Comparison of ENCODE assay signal across 18 mouse cellular contexts in genomic region chr1:77444648-77445047, GRCm38 (mm10).
DNase-seq lines count a peak whose midpoint lies in the region; ATAC-seq and TF ChIP-seq lines count a peak whose summit lies in the region.
"Had no signal": no experiment of that assay in that cellular context is flagged by ENCODE, and none has a peak within 500 bp of the region (broad histone marks: within the 10 kb centered on the region; RNA-seq: fewer than 3 reads in every experiment).

No protein-coding gene starts in this region.

- WGBS in hindbrain, embryonic 13.5 days, result 72% methylated on average over 9 of the region's 9 CpGs
- 43% methylated on average over 9 of the region's 9 CpGs for WGBS in hindbrain, postnatal 0 days
- WGBS in midbrain, embryonic 15.5 days, result 67% methylated on average over 9 of the region's 9 CpGs
- 85% methylated on average over 9 of the region's 9 CpGs for WGBS in midbrain, embryonic 10.5 days
- WGBS in forebrain, embryonic 15.5 days, result 50% methylated on average over 9 of the region's 9 CpGs
- 73% methylated on average over 9 of the region's 9 CpGs for WGBS in stomach, embryonic 16.5 days

- no peaks in the 10 kb centered on the region for H3K9me3 ChIP-seq in hindbrain, embryonic 13.5 days
- H3K9me3 ChIP-seq in hindbrain, postnatal 0 days (ENCODE audit: low read length), result no peaks in the 10 kb centered on the region
- no peaks in the 10 kb centered on the region for H3K9me3 ChIP-seq in midbrain, embryonic 15.5 days
- H3K9me3 ChIP-seq in midbrain, embryonic 10.5 days (replicated peaks), result no peaks in the 10 kb centered on the region
- no peaks in the 10 kb centered on the region for H3K9me3 ChIP-seq in forebrain, embryonic 15.5 days
- H3K9me3 ChIP-seq in stomach, embryonic 16.5 days (replicated peaks; ENCODE audit: control insufficient read depth, low read length), result no peaks in the 10 kb centered on the region
- H3K9me3 ChIP-seq: kidney, embryonic 15.5 days; limb, embryonic 12.5 days; liver, embryonic 13.5 days; lung, embryonic 15.5 days; neural tube, embryonic 12.5 days had no signal

- no peak for DNase-seq in hindbrain, postnatal 0 days (ENCODE audit: low spot score)
- DNase-seq in midbrain, embryonic 10.5 days (ENCODE audit: low spot score), result no peak
- DNase-seq in right cerebral cortex, postnatal 4 days, result no peak
- DNase-seq: cerebellum, postnatal 25 days; gastrocnemius, postnatal 14 days; heart, postnatal 10 days; liver, embryonic 13.5 days; thymus, adult 18-20 months had no signal

- H3K27me3 ChIP-seq in hindbrain, embryonic 13.5 days, result no peaks in the 10 kb centered on the region
- no peaks in the 10 kb centered on the region for H3K27me3 ChIP-seq in hindbrain, postnatal 0 days (ENCODE audit: insufficient read depth, low read length)
- no peaks in the 10 kb centered on the region for H3K27me3 ChIP-seq in midbrain, embryonic 15.5 days (replicated peaks)
- H3K27me3 ChIP-seq in midbrain, embryonic 10.5 days (ENCODE audit: low read depth, poor library complexity, severe bottlenecking), result peaks cover 53% of the 10 kb centered on the region
- no peaks in the 10 kb centered on the region for H3K27me3 ChIP-seq in forebrain, embryonic 15.5 days
- no peaks in the 10 kb centered on the region for H3K27me3 ChIP-seq in stomach, embryonic 16.5 days (ENCODE audit: control insufficient read depth, insufficient read depth, low read length)
- H3K27me3 ChIP-seq: kidney, embryonic 15.5 days; limb, embryonic 12.5 days; liver, embryonic 13.5 days; lung, embryonic 15.5 days; neural tube, embryonic 12.5 days had no signal

- no peak for TF ChIP-seq CTCF in hindbrain, postnatal 0 days (IDR thresholded peaks at IDR 0.05; ENCODE audit: low read depth)

- no peak for ATAC-seq in hindbrain, embryonic 13.5 days (ENCODE audit: low FRiP score)
- ATAC-seq in hindbrain, postnatal 0 days, result no peak
- no peak for ATAC-seq in midbrain, embryonic 15.5 days (replicated peaks)
- no peak for ATAC-seq in forebrain, embryonic 15.5 days (replicated peaks)
- no peak for ATAC-seq in stomach, embryonic 16.5 days (ENCODE audit: insufficient read depth, low FRiP score)
- ATAC-seq: inflammation-experienced regulatory T-cells, adult 6 months had no signal

- H3K4me2 ChIP-seq in hindbrain, embryonic 13.5 days, result no peak overlapping the region
- no peak overlapping the region for H3K4me2 ChIP-seq in hindbrain, postnatal 0 days (ENCODE audit: low read depth, low read length)
- H3K4me2 ChIP-seq in midbrain, embryonic 15.5 days, result no peak overlapping the region
- no peak overlapping the region for H3K4me2 ChIP-seq in forebrain, embryonic 15.5 days (replicated peaks)
- H3K4me2 ChIP-seq in stomach, embryonic 16.5 days (ENCODE audit: low read depth, low read length), result no peak overlapping the region
- H3K4me2 ChIP-seq: kidney, embryonic 15.5 days; limb, embryonic 12.5 days; liver, embryonic 13.5 days; lung, embryonic 15.5 days; neural tube, embryonic 12.5 days had no signal

- peaks cover 54% of the 10 kb centered on the region for H3K4me1 ChIP-seq in hindbrain, embryonic 13.5 days (replicated peaks)
- peaks cover 17% of the 10 kb centered on the region for H3K4me1 ChIP-seq in hindbrain, postnatal 0 days (ENCODE audit: insufficient read depth, low read length)
- H3K4me1 ChIP-seq in midbrain, embryonic 15.5 days, result peaks cover 26% of the 10 kb centered on the region
- H3K4me1 ChIP-seq in midbrain, embryonic 10.5 days, result peaks cover 24% of the 10 kb centered on the region
- peaks cover 72% of the 10 kb centered on the region for H3K4me1 ChIP-seq in forebrain, embryonic 15.5 days
- H3K4me1 ChIP-seq in stomach, embryonic 16.5 days (ENCODE audit: control insufficient read depth, insufficient read depth, low read length), result peaks cover 9% of the 10 kb centered on the region; the same call in 1 of the 2 replicates
- H3K4me1 ChIP-seq: liver, embryonic 13.5 days had no signal

- H3K36me3 ChIP-seq in hindbrain, embryonic 13.5 days, result no peaks in the 10 kb centered on the region
- H3K36me3 ChIP-seq in hindbrain, postnatal 0 days (ENCODE audit: insufficient read depth, low read length), result no peaks in the 10 kb centered on the region
- no peaks in the 10 kb centered on the region for H3K36me3 ChIP-seq in midbrain, embryonic 15.5 days (replicated peaks)
- H3K36me3 ChIP-seq in midbrain, embryonic 10.5 days, result peaks cover 26% of the 10 kb centered on the region
- H3K36me3 ChIP-seq in forebrain, embryonic 15.5 days, result 0 out of 2 replicates have a peak, but pooled peaks cover 5% of the 10 kb centered on the region
- H3K36me3 ChIP-seq in stomach, embryonic 16.5 days (ENCODE audit: control insufficient read depth, insufficient read depth, low read length), result no peaks in the 10 kb centered on the region
- H3K36me3 ChIP-seq: liver, embryonic 13.5 days; lung, embryonic 15.5 days had no signal

- H3K27ac ChIP-seq in hindbrain, embryonic 13.5 days, result peak overlapping the region; percentile 61
- no peak overlapping the region for H3K27ac ChIP-seq in hindbrain, postnatal 0 days
- H3K27ac ChIP-seq in midbrain, embryonic 15.5 days, result peak overlapping the region; percentile 60
- H3K27ac ChIP-seq in midbrain, embryonic 10.5 days (replicated peaks), result no peak overlapping the region
- H3K27ac ChIP-seq in forebrain, embryonic 15.5 days (replicated peaks), result peak overlapping the region; percentile 72
- H3K27ac ChIP-seq in stomach, embryonic 16.5 days (ENCODE audit: low read length), result peak overlapping the region; percentile 59
- H3K27ac ChIP-seq: kidney, embryonic 15.5 days; limb, embryonic 12.5 days; liver, embryonic 13.5 days; lung, embryonic 15.5 days; macrophage; neural tube, embryonic 12.5 days had no signal

- no peak overlapping the region for H3K9ac ChIP-seq in hindbrain, embryonic 13.5 days
- no peak overlapping the region for H3K9ac ChIP-seq in hindbrain, postnatal 0 days (replicated peaks; ENCODE audit: low read length)
- H3K9ac ChIP-seq in midbrain, embryonic 15.5 days, result no peak overlapping the region
- H3K9ac ChIP-seq in forebrain, embryonic 15.5 days (replicated peaks), result no peak overlapping the region
- no peak overlapping the region for H3K9ac ChIP-seq in stomach, embryonic 16.5 days (ENCODE audit: low read length)
- H3K9ac ChIP-seq: kidney, embryonic 15.5 days; limb, embryonic 12.5 days; liver, embryonic 13.5 days; lung, embryonic 15.5 days; neural tube, embryonic 12.5 days had no signal

- no peak overlapping the region for H3K4me3 ChIP-seq in hindbrain, embryonic 13.5 days
- no peak overlapping the region for H3K4me3 ChIP-seq in hindbrain, postnatal 0 days (ENCODE audit: low read length)
- H3K4me3 ChIP-seq in midbrain, embryonic 15.5 days, result no peak overlapping the region
- no peak overlapping the region for H3K4me3 ChIP-seq in midbrain, embryonic 10.5 days
- H3K4me3 ChIP-seq in forebrain, embryonic 15.5 days, result no peak overlapping the region
- no peak overlapping the region for H3K4me3 ChIP-seq in stomach, embryonic 16.5 days (replicated peaks; ENCODE audit: low read length)
- H3K4me3 ChIP-seq: kidney, embryonic 15.5 days; limb, embryonic 12.5 days; liver, embryonic 13.5 days; lung, embryonic 15.5 days; neural tube, embryonic 12.5 days had no signal

Comparison
In these comparisons a context has a peak if more than half of its experiments do, and no peak if none do; other contexts are left out.
1. H3K27ac ChIP-seq: peak in hindbrain, embryonic 13.5 days (single experiment), midbrain, embryonic 15.5 days (single experiment), forebrain, embryonic 15.5 days (single experiment) and stomach, embryonic 16.5 days (single experiment); none in hindbrain, postnatal 0 days (single experiment) and midbrain, embryonic 10.5 days (single experiment).